Mouse (Mus musculus) gastrocnemius, adult 2 months (tissue): ENCODE data around the gene Phactr4. TPM values are rescaled to one million over a fixed set of nuclear protein-coding genes. Genes with fewer than 3 reads are reported as not detected.

Experiments used
- DNase-seq: peaks from one replicate; pipeline ENCODE4 v3.0.0; 2022
- H3K27ac ChIP-seq: fragments of 200-600 bp; 2 replicates; pipeline ENCODE4 v1.8.1; 2022; ENCODE audit warnings: mild to moderate bottlenecking
- H3K4me3 ChIP-seq: fragments of 200-600 bp; 2 replicates; pipeline ENCODE4 v1.8.1; 2022; ENCODE audit warnings: mild to moderate bottlenecking, moderate library complexity
- CTCF ChIP-seq: fragments of 200-600 bp; IDR thresholded peaks from 2 replicates; pipeline ENCODE4 v1.8.1; 2022; ENCODE audit warnings: antibody characterized with exemption, mild to moderate bottlenecking, moderate library complexity
- intact Hi-C: fragments of 180-260 bp; cut with DNase I; formaldehyde crosslinking; loops from one replicate; pipeline ENCODE4 v1.15.1; 2025
- long read RNA-seq, 2 experiments: library from polyadenylated mRNA; stranded (forward); transcript quantifications; one replicate each; pipeline ENCODE4 v2.0.0; 2021
- total RNA-seq, 2 experiments: library from RNA; stranded (reverse); gene quantifications; 2 replicates each; pipeline ENCODE4 v1.2.3; 2021

The Phactr4 gene
- total RNA-seq, result 10 to 100 TPM; 14.6 to 15.6 TPM
- long read RNA-seq, experiment 1, full-length matches to known transcripts, result 7 of 11 reads
- long read RNA-seq, experiment 1, partial matches to known transcripts, result 3 of 11 reads
- long read RNA-seq, experiment 1, other reads (novel, unspliced or antisense), result 1 of 11 reads
- long read RNA-seq, experiment 2, full-length matches to known transcripts, result 6 of 13 reads
- long read RNA-seq, experiment 2, partial matches to known transcripts, result 1 of 13 reads
- long read RNA-seq, experiment 2, other reads (novel, unspliced or antisense), result 6 of 13 reads

DNA sequence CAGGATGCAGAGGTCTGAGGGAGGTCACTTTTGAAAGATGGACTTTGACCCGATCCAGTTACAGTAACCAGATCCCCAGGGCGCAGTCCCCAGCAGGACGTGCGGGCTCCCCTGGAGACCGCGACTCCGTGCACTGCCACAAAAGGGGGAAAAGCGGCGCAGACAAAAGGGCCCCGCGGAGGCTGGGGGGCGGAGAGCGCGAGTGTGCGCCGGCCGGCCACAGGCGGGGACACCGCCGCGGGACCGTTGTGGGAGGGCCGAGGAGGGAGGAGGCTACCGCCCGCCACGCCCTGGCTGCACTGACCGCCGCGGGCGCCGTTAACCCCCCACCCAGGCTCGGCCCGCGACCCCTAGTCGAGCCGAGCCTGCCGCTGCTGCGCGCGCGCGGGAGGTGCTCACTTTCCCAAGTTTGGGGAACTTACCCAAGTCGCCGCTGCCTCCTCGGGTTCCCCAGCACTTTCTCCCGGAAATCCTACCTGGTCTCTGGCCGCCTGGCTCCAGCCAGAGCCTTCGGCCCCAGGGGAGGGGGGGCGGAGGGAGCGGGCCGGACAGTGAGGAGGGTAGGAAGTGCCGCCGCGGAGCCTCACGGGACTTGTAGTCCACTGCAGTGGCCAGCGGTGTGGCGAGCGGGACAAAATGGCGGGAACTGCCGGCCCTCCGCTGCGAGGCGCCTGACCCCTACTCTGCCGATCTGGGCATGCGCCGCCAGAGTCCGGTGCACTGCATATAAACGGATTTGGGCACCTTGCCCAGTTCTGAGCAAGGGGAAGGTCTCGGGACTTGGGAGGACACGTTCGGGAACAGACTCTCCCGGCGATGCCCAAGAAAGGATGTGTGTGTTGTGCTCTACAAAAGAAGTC, at the start of gene Phactr4:
TSS of gene Phactr4 (minus strand) at position 567 of the 860 bp plus-strand sequence.
- peak; percentile 99 for DNase-seq
- intact Hi-C loops, result loop anchor here (2.0 to 5.0 kb wide), 2 partner anchors 89 to 150 kb away; partner anchors contain the start of genes Sesn2 and Taf12
- no peak for TF ChIP-seq CTCF
- Histone ChIP-seq H3K4me3 (peak within 1 kb of the TSS; percentile 85), H3K27ac (peak within 1 kb of the TSS; percentile 99)

- TF ChIP-seq CTCF, result no peak
- Histone ChIP-seq H3K27ac (no peak overlapping the region), H3K4me3 (no peak overlapping the region)
- DNase-seq, result no peak
- intact Hi-C loops, result no loop called here
Measured at GRCm38 (mm10) chr4:132469873-132470272, 47.6 kb upstream of the Phactr4 start.

- peak overlapping the region; percentile 76 for H3K4me3 ChIP-seq
- intact Hi-C loops, result loop anchor here (1.0 kb wide), 1 partner anchor 50 kb away; no protein-coding TSS in a partner anchor
- TF ChIP-seq CTCF, result no peak
- H3K27ac ChIP-seq, result peak overlapping the region; percentile 91
- no peak for DNase-seq
Measured at GRCm38 (mm10) chr4:132464255-132464613, 41.9 kb upstream of the Phactr4 start.

- peak; percentile 94 for DNase-seq
- intact Hi-C loops, result loop anchor here (1.0 kb wide), 1 partner anchor 51 kb away; no protein-coding TSS in a partner anchor
- peak within 1 kb of the TSS; percentile 91 for H3K27ac ChIP-seq
- H3K4me3 ChIP-seq, result peak within 1 kb of the TSS; percentile 76
- peak; percentile 65 for TF ChIP-seq CTCF
Measured at GRCm38 (mm10) chr4:132463430-132464254, 41.4 kb upstream of the Phactr4 start, which contains the start of gene Med18. Gene Med18, minus strand, starts transcription at chr4:132463921.

- intact Hi-C loops, result no loop called here
- DNase-seq, result no peak
- Histone ChIP-seq H3K27ac (peak overlapping the region; percentile 91; the same call in 1 of the 2 replicates), H3K4me3 (peak overlapping the region; percentile 76)
- TF ChIP-seq CTCF, result no peak
Measured at GRCm38 (mm10) chr4:132462836-132463235, 40.5 kb upstream of the Phactr4 start.

- DNase-seq, result no peak
Measured at GRCm38 (mm10) chr4:132460225-132460624, 37.9 kb upstream of the Phactr4 start.

DNA sequence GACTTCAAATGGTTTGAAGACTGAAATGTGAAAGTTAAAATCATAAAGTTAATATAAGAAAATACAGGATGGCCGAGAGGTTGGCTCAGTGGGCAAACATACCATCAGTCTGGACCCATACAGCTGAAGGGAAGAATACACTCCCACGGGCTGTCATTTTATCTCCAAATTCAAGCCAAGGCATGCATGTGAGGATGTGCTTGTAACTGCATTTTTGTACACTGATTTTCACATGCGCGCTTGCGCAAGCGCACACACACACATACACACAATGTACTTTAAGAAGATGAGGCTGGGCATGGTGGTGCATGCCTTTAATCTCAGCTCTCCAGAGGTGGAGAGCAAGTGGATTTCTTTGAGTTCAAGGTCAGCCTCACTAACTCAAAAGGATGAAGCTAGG, 33.3 kb upstream of the Phactr4 start:
- no peak overlapping the region for H3K4me3 ChIP-seq
- TF ChIP-seq CTCF, result no peak
- no peak for DNase-seq
- intact Hi-C loops, result no loop called here
- H3K27ac ChIP-seq, result no peak overlapping the region

More at GRCm38 (mm10) chr4:132460225-132460624, 37.9 kb upstream of the Phactr4 start:
- intact Hi-C loops, result no loop called here
- no peak for TF ChIP-seq CTCF
- no peak overlapping the region for H3K27ac ChIP-seq
- H3K4me3 ChIP-seq, result no peak overlapping the region

- no peak for DNase-seq
- no peak overlapping the region for H3K27ac ChIP-seq
- TF ChIP-seq CTCF, result no peak
- intact Hi-C loops, result no loop called here
- no peak overlapping the region for H3K4me3 ChIP-seq
Measured at GRCm38 (mm10) chr4:132455146-132455545, 32.9 kb upstream of the Phactr4 start.

DNA sequence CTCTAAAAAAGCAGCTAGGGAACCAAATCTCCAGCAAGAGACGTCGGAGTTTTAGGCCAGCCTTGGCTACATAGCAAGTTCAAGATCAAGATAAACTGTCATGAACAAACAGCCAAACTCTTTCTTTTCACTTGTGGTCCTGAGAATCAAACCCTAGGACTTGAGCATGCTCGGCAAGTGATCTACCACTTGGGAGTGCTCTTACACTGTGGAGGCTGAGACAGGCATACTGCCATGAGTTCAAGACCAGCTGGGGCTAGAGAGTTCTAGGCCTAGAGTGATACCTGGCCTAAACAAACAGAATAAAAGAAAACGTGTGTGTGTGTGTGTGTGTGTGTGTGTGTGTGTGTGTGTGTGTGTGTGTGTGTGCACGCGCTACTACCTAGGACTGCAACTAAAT, 31.9 kb upstream of the Phactr4 start:
- H3K27ac ChIP-seq, result no peak overlapping the region
- H3K4me3 ChIP-seq, result no peak overlapping the region
- DNase-seq, result no peak
- TF ChIP-seq CTCF, result no peak
- intact Hi-C loops, result no loop called here

GRCm38 (mm10) chr4:132449778-132450177, 27.5 kb upstream of the Phactr4 start:
- DNase-seq, result no peak
- Histone ChIP-seq H3K4me3 (no peak overlapping the region), H3K27ac (no peak overlapping the region)
- TF ChIP-seq CTCF, result no peak
- intact Hi-C loops, result no loop called here

GRCm38 (mm10) chr4:132446105-132446504, 23.8 kb upstream of the Phactr4 start:
- no peak for DNase-seq
- intact Hi-C loops, result no loop called here
- no peak for TF ChIP-seq CTCF
- Histone ChIP-seq H3K4me3 (no peak overlapping the region), H3K27ac (no peak overlapping the region)

GRCm38 (mm10) chr4:132444516-132444915, 22.2 kb upstream of the Phactr4 start:
- no peak overlapping the region for H3K27ac ChIP-seq
- no peak for DNase-seq

More at GRCm38 (mm10) chr4:132444516-132444915, 22.2 kb upstream of the Phactr4 start:
- H3K4me3 ChIP-seq, result no peak overlapping the region
- no peak for TF ChIP-seq CTCF
- intact Hi-C loops, result no loop called here
